Mouse (Mus musculus) subcutaneous adipose tissue, adult 2 months (tissue): ENCODE measurements around the gene Prps1l1. TPM values are rescaled to one million over a fixed set of nuclear protein-coding genes. Genes with fewer than 3 reads are reported as not detected.

Source experiments
- polyA plus RNA-seq: library from polyadenylated mRNA; depleted of rRNA; stranded (reverse); fragments of >200 nt; gene quantifications from 2 replicates; pipeline ENCODE4 v1.2.3, GENCODE M21; 2012; ENCODE audit warnings: low replicate concordance; rRNA removed

The Prps1l1 gene
- not detected in 2 replicates for polyA plus RNA-seq

GRCm38 (mm10) chr12:34984461-34984860, at the start of gene Prps1l1:
Prps1l1 (plus strand) TSS chr12:34984761.

Other genes with a start within 250 kb of the Prps1l1 start
- gene Hdac9, start 67.7 kb upstream of the Prps1l1 start, polyA plus RNA-seq: 8.8 and 9.5 TPM in 2 replicates
- 7.5 and 7.6 TPM in 2 replicates for gene Snx13, start 62.4 kb downstream of the Prps1l1 start, polyA plus RNA-seq